Mouse (Mus musculus) central nervous system, embryonic 14 days (tissue): ENCODE results near the gene Rbak. TPM values are rescaled to one million over a fixed set of nuclear protein-coding genes. Genes with fewer than 3 reads are reported as not detected.

Experiments used
- polyA plus RNA-seq: library from polyadenylated mRNA; depleted of rRNA; stranded (reverse); fragments of >200 nt; gene quantifications from 2 replicates; pipeline ENCODE4 v1.2.3, GENCODE M21; 2012; rRNA removed

Rbak gene
- polyA plus RNA-seq = 17.9 and 19.5 TPM in 2 replicates

DNA sequence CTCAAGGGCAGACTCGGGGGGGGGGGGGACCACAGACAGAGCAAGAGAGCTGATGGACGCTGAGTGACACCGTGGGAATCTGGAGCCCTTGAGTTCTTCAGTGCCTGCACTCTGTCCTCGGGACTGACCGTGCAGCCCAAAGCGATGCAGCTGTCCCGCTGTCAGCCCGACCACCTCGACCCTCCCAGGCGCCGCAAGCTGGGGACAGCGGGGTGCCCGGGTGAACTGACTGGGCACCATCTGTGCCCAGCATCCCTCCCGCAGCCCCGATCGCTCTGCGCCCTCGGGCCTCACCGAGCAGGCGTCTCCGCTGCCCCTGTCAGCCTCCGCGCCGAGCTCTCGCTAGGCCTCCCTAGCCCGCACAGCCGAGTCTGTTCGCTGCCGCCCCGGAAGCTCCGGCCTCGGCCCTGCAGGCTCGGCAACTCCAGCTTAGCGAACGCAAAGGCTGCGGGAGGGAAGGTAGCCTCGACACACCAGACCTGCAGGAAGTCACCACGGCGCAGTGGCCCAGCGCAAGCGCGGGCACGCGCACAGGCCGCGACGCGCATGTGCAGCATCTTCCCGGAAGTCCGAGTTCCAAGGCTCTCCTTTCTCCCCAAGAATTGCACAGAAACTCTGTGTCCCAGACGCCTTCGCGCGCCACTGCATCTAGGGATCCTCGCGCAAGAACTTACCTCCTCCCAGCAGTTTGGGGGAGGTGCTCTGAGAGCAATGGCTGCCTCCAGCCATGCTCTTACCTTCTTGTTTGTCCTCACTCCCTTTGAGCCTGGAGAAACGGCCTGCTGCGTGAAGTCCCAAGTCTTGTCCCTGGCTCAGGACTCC is at the start of gene Rbak, which contains the start of gene Spdye4b:
Gene Rbak (minus strand): TSS at position 521 of the 822 bp plus-strand sequence.
Gene Spdye4b (plus strand): TSS at position 763 of the 822 bp plus-strand sequence.

DNA sequence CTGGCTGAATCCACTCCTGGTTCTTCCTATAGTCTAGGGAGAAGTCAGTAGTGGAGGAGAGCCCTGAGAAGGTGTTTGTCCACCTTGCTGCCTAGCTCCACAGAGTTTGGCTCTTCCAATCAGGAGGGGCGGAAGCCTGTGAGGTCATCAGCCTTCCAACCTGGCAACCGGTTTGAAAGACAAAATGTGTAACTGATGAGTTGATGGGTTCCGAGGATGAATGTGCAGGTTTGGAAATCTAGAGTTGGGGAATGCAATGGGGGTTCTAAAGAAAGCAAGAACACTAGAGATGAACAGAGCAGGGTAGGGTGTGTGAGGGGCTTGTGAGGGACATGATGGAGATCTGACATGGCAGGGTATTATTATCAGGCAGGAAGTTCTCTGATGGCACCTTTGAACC is 46.2 kb upstream of the Rbak start, which contains the start of gene Spdye4a:
Gene Spdye4a (minus strand): TSS at position 101 of the 400 bp plus-strand sequence.

DNA sequence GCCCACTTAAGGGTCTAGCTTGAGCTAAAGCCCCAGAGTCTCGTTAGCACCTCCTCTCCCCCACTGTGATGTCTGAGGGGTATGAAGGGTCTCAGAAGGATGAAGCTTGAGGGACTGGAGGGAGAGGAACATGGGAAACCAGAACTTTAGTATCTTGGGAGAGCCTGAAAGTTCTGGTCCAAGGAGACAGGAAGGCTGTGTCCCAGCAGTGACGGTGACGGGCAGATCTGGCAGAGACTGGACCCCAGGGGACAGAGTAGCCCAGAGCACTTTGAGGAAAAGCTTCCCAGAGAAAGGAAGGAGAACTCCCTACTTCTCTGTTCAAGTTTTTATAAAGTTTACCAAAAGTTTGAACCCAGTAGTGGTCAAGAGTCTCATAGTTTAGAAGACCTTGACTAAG is 33.1 kb downstream of the Rbak start, which contains the start of gene Olfr718-ps1:
Gene Olfr718-ps1 (minus strand): TSS at position 101 of the 400 bp plus-strand sequence.

Other genes with a start within 250 kb of the Rbak start
- 513 and 546 TPM in 2 replicates for gene Fscn1, start 220.4 kb downstream of the Rbak start, polyA plus RNA-seq
- 31.5 and 32.5 TPM in 2 replicates for gene Rnf216, start 67.8 kb downstream of the Rbak start, polyA plus RNA-seq
- gene Olfr718-ps1, start 33.2 kb downstream of the Rbak start, polyA plus RNA-seq = not detected in 2 replicates
- not detected in 2 replicates for gene Spdye4b, start 242 bp upstream of the Rbak start, polyA plus RNA-seq
- gene Spdye4a, start 46.1 kb upstream of the Rbak start, polyA plus RNA-seq = not detected in 2 replicates
- gene Zfp12, start 54.4 kb upstream of the Rbak start, polyA plus RNA-seq = 30.1 and 34.6 TPM in 2 replicates
- gene Zfp316, start 89.2 kb upstream of the Rbak start, polyA plus RNA-seq = 20.7 and 22.6 TPM in 2 replicates
- gene Zfp853, start 112.8 kb upstream of the Rbak start, polyA plus RNA-seq = 2.2 and 2.9 TPM in 2 replicates
- gene E130309D02Rik, start 134.6 kb upstream of the Rbak start, polyA plus RNA-seq = 29.3 and 31.1 TPM in 2 replicates
- 69.6 and 71.3 TPM in 2 replicates for gene Zdhhc4, start 148.5 kb upstream of the Rbak start, polyA plus RNA-seq
- gene Grid2ip, start 176.6 kb upstream of the Rbak start, polyA plus RNA-seq = 1.3 TPM in 2 replicates
- 54.7 and 74.3 TPM in 2 replicates for gene Kdelr2, start 223.1 kb upstream of the Rbak start, polyA plus RNA-seq